Mouse (Mus musculus) Patski (cell line): ENCODE results near the gene Chrna9. TPM values are rescaled to one million over a fixed set of nuclear protein-coding genes. Genes with fewer than 3 reads are reported as not detected.

Source experiments
- ATAC-seq: fragments of 100-300 bp; one replicate; pipeline ENCODE4 v1.8.0; 2021
- CTCF ChIA-PET: fragments of 350-600 bp; sonication (Branson Sonifier 250); formaldehyde crosslinking; loops from one replicate; lab custom pipeline; 2022; ENCODE audit warnings: inconsistent platforms; lab: Charles Lee
- POLR2A ChIA-PET: fragments of 350-600 bp; sonication (Branson Sonifier 250); formaldehyde crosslinking; loops from one replicate; lab custom pipeline; 2022; ENCODE audit warnings: antibody characterized with exemption, inconsistent platforms; lab: Charles Lee
- DNase-seq: peaks from one replicate; pipeline ENCODE4 v3.0.0-alpha.2; 2011; ENCODE audit warnings: low read depth, low spot score
- H3K27me3 ChIP-seq: fragments of 371-371 bp; one replicate; pipeline ENCODE4 v1.5.1; 2021
- CTCF ChIP-seq: fragments of 100-300 bp; IDR thresholded peaks from one replicate; pipeline ENCODE4 v1.5.1; 2021
- in situ Hi-C: fragments of 300-500 bp; cut with MboI; formaldehyde crosslinking; loops from 3 replicates; pipeline ENCODE4 v1.11.1; 2018; ENCODE audit warnings: low pct_unique_long_range_greater_than_20kb, mixed read lengths
- polyA plus RNA-seq: library from polyadenylated mRNA; unstranded; gene quantifications from one replicate; pipeline ENCODE4 v1.2.3, GENCODE M21; 2021

Chrna9 gene
- polyA plus RNA-seq, 1 experiment from 2014 or later, result not detected

- no peak for DNase-seq
- ChIA-PET POLR2A (no interaction called here), CTCF (no interaction called here)
- TF ChIP-seq CTCF, result no peak
- ATAC-seq, result no peak
- in situ Hi-C loops, result no loop called here
- H3K27me3 ChIP-seq, result no peaks in the 10 kb centered on the region
Observed at GRCm38 (mm10) chr5:65900862-65901265, 33.9 kb upstream of the Chrna9 start.

- in situ Hi-C loops, result no loop called here
- TF ChIP-seq CTCF, result no peak
- ChIA-PET POLR2A (interaction anchor here (1.4 kb wide), 1 partner anchor 9 kb away, joined by 3 read pairs; no protein-coding TSS in a partner anchor), CTCF (no interaction called here)
- H3K27me3 ChIP-seq, result no peaks in the 10 kb centered on the region
- DNase-seq, result no peak
- no peak for ATAC-seq
Observed at GRCm38 (mm10) chr5:65901868-65902418, 32.8 kb upstream of the Chrna9 start.

GRCm38 (mm10) chr5:65902811-65903210 is 31.9 kb upstream of the Chrna9 start:
- ChIA-PET CTCF (no interaction called here), POLR2A (interaction anchor here (1.4 kb wide), 1 partner anchor 10 kb away, joined by 3 read pairs; no protein-coding TSS in a partner anchor)
- no peaks in the 10 kb centered on the region for H3K27me3 ChIP-seq
- in situ Hi-C loops, result no loop called here
- DNase-seq (no peak), ATAC-seq (no peak)
- no peak for TF ChIP-seq CTCF

- in situ Hi-C loops, result no loop called here
- ChIA-PET POLR2A (no interaction called here), CTCF (no interaction called here)
- DNase-seq (no peak), ATAC-seq (no peak)
- no peaks in the 10 kb centered on the region for H3K27me3 ChIP-seq
- TF ChIP-seq CTCF, result no peak
Observed at GRCm38 (mm10) chr5:65904476-65904875, 30.2 kb upstream of the Chrna9 start.

GRCm38 (mm10) chr5:65908751-65909150 is 26.0 kb upstream of the Chrna9 start:
- in situ Hi-C loops, result no loop called here
- no peak for TF ChIP-seq CTCF
- no peak for ATAC-seq
- no peaks in the 10 kb centered on the region for H3K27me3 ChIP-seq
- DNase-seq, result peak; percentile 34
- ChIA-PET CTCF (interaction anchor here (1.0 kb wide), 1 partner anchor 28 kb away, joined by 3 read pairs; no protein-coding TSS in a partner anchor), POLR2A (no interaction called here)

- TF ChIP-seq CTCF, result no peak
- in situ Hi-C loops, result no loop called here
- CTCF ChIA-PET, result interaction anchor here (1.6 kb wide), 1 partner anchor 27 kb away, joined by 4 read pairs; no protein-coding TSS in a partner anchor
- no peaks in the 10 kb centered on the region for H3K27me3 ChIP-seq
- POLR2A ChIA-PET, result no interaction called here
- ATAC-seq (no peak), DNase-seq (no peak)
Observed at GRCm38 (mm10) chr5:65909321-65909720, 25.4 kb upstream of the Chrna9 start.

GRCm38 (mm10) chr5:65910398-65910797 is 24.3 kb upstream of the Chrna9 start:
- CTCF ChIA-PET, result interaction anchor here (1.0 to 2.0 kb wide), 4 partner anchors 9 to 26 kb away, joined by 3 to 5 read pairs (median 4); no protein-coding TSS in a partner anchor
- no peaks in the 10 kb centered on the region for H3K27me3 ChIP-seq
- in situ Hi-C loops, result no loop called here
- DNase-seq, result no peak
- no peak for ATAC-seq
- POLR2A ChIA-PET, result no interaction called here
- no peak for TF ChIP-seq CTCF

- DNase-seq, result no peak
- ChIA-PET POLR2A (no interaction called here), CTCF (interaction anchor here (1.4 to 2.0 kb wide), 2 partner anchors 9 to 16 kb away, joined by 3 to 5 read pairs; no protein-coding TSS in a partner anchor)
- in situ Hi-C loops, result no loop called here
- no peak for ATAC-seq
- no peaks in the 10 kb centered on the region for H3K27me3 ChIP-seq
- TF ChIP-seq CTCF, result no peak
Observed at GRCm38 (mm10) chr5:65911676-65912075, 23.0 kb upstream of the Chrna9 start.

GRCm38 (mm10) chr5:65912201-65912600 is 22.5 kb upstream of the Chrna9 start:
- in situ Hi-C loops, result no loop called here
- ChIA-PET CTCF (interaction anchor here (0.8 kb wide), 1 partner anchor 12 kb away, joined by 3 read pairs; no protein-coding TSS in a partner anchor), POLR2A (interaction anchor here (0.6 kb wide), 1 partner anchor 72 kb away, joined by 3 read pairs; no protein-coding TSS in a partner anchor)
- no peak for TF ChIP-seq CTCF
- no peak for DNase-seq
- ATAC-seq, result no peak
- no peaks in the 10 kb centered on the region for H3K27me3 ChIP-seq

GRCm38 (mm10) chr5:65913126-65913525 is 21.6 kb upstream of the Chrna9 start:
- no peaks in the 10 kb centered on the region for H3K27me3 ChIP-seq
- ATAC-seq (no peak), DNase-seq (no peak)
- TF ChIP-seq CTCF, result no peak
- in situ Hi-C loops, result no loop called here
- ChIA-PET CTCF (interaction anchor here (0.8 kb wide), 1 partner anchor 11 kb away, joined by 3 read pairs; no protein-coding TSS in a partner anchor), POLR2A (no interaction called here)

- CTCF ChIA-PET, result no interaction called here
- TF ChIP-seq CTCF, result no peak
- ATAC-seq, result no peak
- in situ Hi-C loops, result no loop called here
- POLR2A ChIA-PET, result interaction anchor here (0.7 kb wide), 1 partner anchor 135 kb away, joined by 4 read pairs; no protein-coding TSS in a partner anchor
- no peak for DNase-seq
- no peaks in the 10 kb centered on the region for H3K27me3 ChIP-seq
Observed at GRCm38 (mm10) chr5:65914342-65914741, 20.4 kb upstream of the Chrna9 start.
